Mouse (Mus musculus) testis, adult 2 months (tissue): Measurements from ENCODE around the gene Slc9a3. TPM values are rescaled to one million over a fixed set of nuclear protein-coding genes. Genes with fewer than 3 reads are reported as not detected.

Experiments used
- H3K27ac ChIP-seq: fragments of 200-500 bp; 2 replicates; pipeline ENCODE4 v1.5.1; 2012; ENCODE audit warnings: low read depth, low read length; ENCODE audit not compliant: control insufficient read depth, insufficient read depth
- H3K27me3 ChIP-seq: fragments of 200-500 bp; 2 replicates; pipeline ENCODE4 v1.6.1; 2012; ENCODE audit warnings: mild to moderate bottlenecking, low read length, moderate library complexity; ENCODE audit not compliant: control insufficient read depth, insufficient read depth
- H3K36me3 ChIP-seq: fragments of 200-500 bp; 2 replicates; pipeline ENCODE4 v1.6.1; 2012; ENCODE audit warnings: mild to moderate bottlenecking, low read length; ENCODE audit not compliant: control insufficient read depth, insufficient read depth
- H3K4me1 ChIP-seq: fragments of 200-500 bp; 2 replicates; pipeline ENCODE4 v1.6.1; 2012; ENCODE audit warnings: low read length; ENCODE audit not compliant: control insufficient read depth, insufficient read depth
- H3K4me3 ChIP-seq: fragments of 200-500 bp; 2 replicates; pipeline ENCODE4 v1.5.1; 2012; ENCODE audit warnings: low read depth, mild to moderate bottlenecking, low read length, moderate library complexity, mixed read lengths; ENCODE audit not compliant: control insufficient read depth
- CTCF ChIP-seq: fragments of 200-500 bp; IDR thresholded peaks from 2 replicates; pipeline ENCODE4 v1.5.1; 2012; ENCODE audit warnings: low read depth, mild to moderate bottlenecking, inconsistent platforms, low read length, moderate library complexity; ENCODE audit not compliant: control insufficient read depth, insufficient read depth, insufficient replicate concordance
- POLR2A ChIP-seq: fragments of 200-500 bp; IDR thresholded peaks from 2 replicates; pipeline ENCODE4 v1.6.1; 2012; ENCODE audit warnings: low read depth, mild to moderate bottlenecking, inconsistent platforms, low read length, moderate library complexity; ENCODE audit not compliant: control insufficient read depth
- polyA plus RNA-seq: library from polyadenylated mRNA; depleted of rRNA; stranded (reverse); fragments of >200 nt; gene quantifications from 2 replicates; pipeline ENCODE4 v1.2.3, GENCODE M21; 2012; rRNA removed

Gene Slc9a3
- polyA plus RNA-seq, 1 experiment, result 1.0 TPM

GRCm38 (mm10) chr13:74196451-74196850, 75.2 kb downstream of the Slc9a3 start:
- no peak overlapping the region for H3K27ac ChIP-seq
- TF ChIP-seq POLR2A (no peak), CTCF (no peak)
- no peaks in the 10 kb centered on the region for H3K27me3 ChIP-seq
- H3K36me3 ChIP-seq, result peaks cover 4% of the 10 kb centered on the region
- H3K4me3 ChIP-seq, result no peak overlapping the region
- H3K4me1 ChIP-seq, result no peaks in the 10 kb centered on the region

GRCm38 (mm10) chr13:74208317-74208985, 87.2 kb downstream of the Slc9a3 start, which contains the start of gene Exoc3:
Gene Exoc3, minus strand, starts transcription at chr13:74208732.
- 0 out of 2 replicates have a peak, but pooled peaks cover 1% of the 10 kb centered on the region for H3K36me3 ChIP-seq
- no peaks in the 10 kb centered on the region for H3K4me1 ChIP-seq
- no peaks in the 10 kb centered on the region for H3K27me3 ChIP-seq
- H3K4me3 ChIP-seq, result peak within 1 kb of the TSS; percentile 97
- TF ChIP-seq POLR2A (peak; percentile 96), CTCF (no peak)
- H3K27ac ChIP-seq, result peak within 1 kb of the TSS; percentile 77

- Histone ChIP-seq H3K27ac (peak overlapping the region; percentile 77), H3K4me3 (peak overlapping the region; percentile 97), H3K36me3 (0 out of 2 replicates have a peak, but pooled peaks cover 1% of the 10 kb centered on the region), H3K27me3 (no peaks in the 10 kb centered on the region), H3K4me1 (no peaks in the 10 kb centered on the region)
- no peak for TF ChIP-seq CTCF
- TF ChIP-seq POLR2A, result no peak
Observed at GRCm38 (mm10) chr13:74208986-74209345, 87.7 kb downstream of the Slc9a3 start.

GRCm38 (mm10) chr13:74218441-74218840, 97.2 kb downstream of the Slc9a3 start:
- H3K27ac ChIP-seq, result no peak overlapping the region
- no peaks in the 10 kb centered on the region for H3K27me3 ChIP-seq
- no peaks in the 10 kb centered on the region for H3K4me1 ChIP-seq
- H3K4me3 ChIP-seq, result no peak overlapping the region
- no peaks in the 10 kb centered on the region for H3K36me3 ChIP-seq
- no peak for TF ChIP-seq CTCF

Other genes with a start within 250 kb of the Slc9a3 start
- gene Trip13, start 183.7 kb upstream of the Slc9a3 start, polyA plus RNA-seq, result 4.1 and 5.0 TPM in 2 replicates
- 49.1 and 50.8 TPM in 2 replicates for gene Brd9, start 183.6 kb upstream of the Slc9a3 start, polyA plus RNA-seq
- 40.2 and 44.3 TPM in 2 replicates for gene Zdhhc11, start 157.6 kb upstream of the Slc9a3 start, polyA plus RNA-seq
- 0.55 and 0.68 TPM in 2 replicates for gene Tppp, start 112.0 kb upstream of the Slc9a3 start, polyA plus RNA-seq
- 63.2 and 69.1 TPM in 2 replicates for gene Cep72, start 59.2 kb upstream of the Slc9a3 start, polyA plus RNA-seq
- 28.4 and 34.2 TPM in 2 replicates for gene Exoc3, start 87.3 kb downstream of the Slc9a3 start, polyA plus RNA-seq
- 0.07 and 0.46 TPM in 2 replicates for gene Ahrr, start 170.9 kb downstream of the Slc9a3 start, polyA plus RNA-seq
- gene Pdcd6, start 196.1 kb downstream of the Slc9a3 start, polyA plus RNA-seq, result 37.6 and 40.7 TPM in 2 replicates
- 68.3 and 83.1 TPM in 2 replicates for gene Sdha, start 228.8 kb downstream of the Slc9a3 start, polyA plus RNA-seq
- gene Ccdc127, start 228.9 kb downstream of the Slc9a3 start, polyA plus RNA-seq, result 4.7 and 5.2 TPM in 2 replicates
- 0.06 and 0.08 TPM in 2 replicates for gene Lrrc14b, start 242.5 kb downstream of the Slc9a3 start, polyA plus RNA-seq